Mouse (Mus musculus): ENCODE results near the gene Kcnk3. TPM values are rescaled to one million over a fixed set of nuclear protein-coding genes. Genes with fewer than 3 reads are reported as not detected.

Kcnk3 gene
- polyA plus RNA-seq, 1 experiment, result 0.11 TPM

DNA sequence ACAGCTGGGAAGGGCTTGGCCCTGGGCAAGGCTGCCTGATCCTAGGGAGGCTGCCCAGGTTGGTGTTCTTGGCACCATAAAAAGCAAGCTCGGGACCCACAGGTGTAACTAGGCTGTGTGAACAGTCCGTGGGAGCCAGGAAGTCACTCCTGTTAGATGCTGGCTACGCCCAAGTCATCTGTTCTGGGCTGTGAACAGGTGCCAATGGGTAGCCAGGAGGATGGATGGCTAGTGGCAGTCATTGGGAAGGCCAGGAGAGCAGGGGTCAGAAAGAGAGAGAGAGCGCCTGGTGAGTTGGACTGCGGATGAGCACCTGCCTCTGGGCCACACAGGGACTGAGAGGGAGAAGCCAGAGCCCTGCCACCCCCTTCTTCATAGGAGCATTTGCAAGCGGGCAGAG is 17.7 kb downstream of the Kcnk3 start:
- Histone ChIP-seq H3K36me3 (ENCODE audit: control insufficient read depth, insufficient read depth) (no peaks in the 10 kb centered on the region), H3K4me2 (ENCODE audit: low read depth) (no peak overlapping the region), H3K27me3 (ENCODE audit: control insufficient read depth, insufficient read depth, insufficient read length) (peaks cover 64% of the 10 kb centered on the region), H3K79me2 (ENCODE audit: control insufficient read depth, insufficient read depth) (no peaks in the 10 kb centered on the region), H3K4me3 (no peak overlapping the region), H3ac (ENCODE audit: control insufficient read depth, insufficient read length) (no peak overlapping the region)
- no peak for TF ChIP-seq REST (IDR thresholded peaks at IDR 0.05; ENCODE audit: insufficient read depth, insufficient read length)
- no peak for TF ChIP-seq TCF12 (IDR thresholded peaks at IDR 0.05; ENCODE audit: insufficient read depth, poor library complexity, severe bottlenecking)
- TF ChIP-seq MYOG (IDR thresholded peaks at IDR 0.05; ENCODE audit: control insufficient read depth in 1 of 3, insufficient read depth in 1 of 3, insufficient read length in 2 of 3, low read depth in 2 of 3), result no peak
- TF ChIP-seq MYOD1 (IDR thresholded peaks at IDR 0.05; ENCODE audit: control insufficient read depth in 1 of 3, insufficient read length in 2 of 3, low read depth in 2 of 3), result no peak
- TF ChIP-seq TCF3 (IDR thresholded peaks at IDR 0.05; ENCODE audit: insufficient read length, low read depth), result no peak
- no peak for TF ChIP-seq E2F4 (IDR thresholded peaks at IDR 0.05; ENCODE audit: insufficient read depth)
- no peak for TF ChIP-seq SRF (IDR thresholded peaks at IDR 0.05; ENCODE audit: control insufficient read depth, insufficient read length, low read depth)
- TF ChIP-seq CEBPB (IDR thresholded peaks at IDR 0.05; ENCODE audit: insufficient read depth, poor library complexity, severe bottlenecking), result no peak
- no peak for TF ChIP-seq POLR2A (IDR thresholded peaks at IDR 0.05; ENCODE audit: insufficient read length, low read depth)
- TF ChIP-seq MAX (IDR thresholded peaks at IDR 0.05; ENCODE audit: low read depth), result no peak
- no peak for TF ChIP-seq USF1 (IDR thresholded peaks at IDR 0.05; ENCODE audit: low read depth)
- no peak for TF ChIP-seq POLR2AphosphoS2 (IDR thresholded peaks at IDR 0.05; ENCODE audit: insufficient read length, low read depth)

DNA sequence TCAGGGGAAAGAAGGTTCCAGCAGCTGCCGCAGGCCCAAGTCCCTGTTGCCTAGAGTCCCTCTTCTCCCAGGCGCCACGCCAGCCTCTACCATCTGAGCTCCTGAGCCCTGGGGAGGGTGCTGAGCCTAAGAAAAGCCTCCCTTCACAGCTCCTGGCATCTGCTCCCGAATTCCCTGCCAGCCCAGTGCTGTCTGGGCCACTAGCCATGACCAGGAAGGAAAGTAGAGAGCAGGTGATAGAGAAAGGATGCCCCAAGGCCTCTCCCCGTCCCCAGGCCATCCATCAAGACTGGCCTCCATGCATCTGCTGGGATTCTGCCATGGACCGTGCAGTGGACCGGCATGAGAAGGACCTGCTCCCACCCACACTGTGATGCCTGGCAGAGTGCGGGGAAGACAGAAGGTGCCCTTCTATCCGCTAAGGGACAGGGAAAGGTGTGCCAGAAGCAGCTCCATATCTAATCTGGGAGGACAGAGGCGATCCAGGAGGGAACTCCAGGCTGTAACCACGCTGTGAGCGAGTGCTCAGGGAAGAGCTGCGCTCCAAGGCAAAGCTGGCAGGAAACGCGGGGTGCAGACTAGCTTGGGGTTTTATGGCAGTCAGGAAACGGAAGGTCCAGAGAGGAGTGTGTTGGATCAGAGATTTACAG is 18.6 kb downstream of the Kcnk3 start:
- no peak overlapping the region for H3K4me3 ChIP-seq
- no peaks in the 10 kb centered on the region for H3K79me2 ChIP-seq (ENCODE audit: control insufficient read depth, insufficient read depth)
- no peak overlapping the region for H3K4me2 ChIP-seq (ENCODE audit: low read depth)
- H3K36me3 ChIP-seq (ENCODE audit: control insufficient read depth, insufficient read depth), result no peaks in the 10 kb centered on the region
- TF ChIP-seq SRF (IDR thresholded peaks at IDR 0.05; ENCODE audit: control insufficient read depth, insufficient read length, low read depth), result no peak
- TF ChIP-seq TCF3 (IDR thresholded peaks at IDR 0.05; ENCODE audit: insufficient read length, low read depth), result no peak
- no peak overlapping the region for H3ac ChIP-seq (ENCODE audit: control insufficient read depth, insufficient read length)
- peaks cover 69% of the 10 kb centered on the region for H3K27me3 ChIP-seq (ENCODE audit: control insufficient read depth, insufficient read depth, insufficient read length)

DNA sequence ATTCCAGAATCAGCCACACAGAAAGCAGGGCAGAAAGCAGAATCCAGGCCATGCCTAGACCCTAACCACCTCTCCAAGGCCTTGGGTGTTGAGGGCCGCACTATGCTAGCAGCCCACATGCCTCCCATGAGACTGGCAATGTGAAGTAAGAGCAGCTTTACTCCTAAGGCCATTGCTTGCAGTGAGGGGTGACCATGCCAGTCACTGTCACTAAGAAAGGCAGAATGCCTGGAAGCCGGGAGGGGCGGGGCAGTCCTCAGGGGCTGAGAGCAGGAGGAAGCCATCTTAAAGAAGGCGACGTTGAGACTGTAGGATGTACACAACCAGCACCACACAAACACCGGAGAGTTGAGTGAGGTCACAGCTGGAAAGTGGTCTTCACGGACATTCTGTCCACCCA is 21.1 kb downstream of the Kcnk3 start:
- TF ChIP-seq MAX (IDR thresholded peaks at IDR 0.05; ENCODE audit: low read depth), result no peak
- TF ChIP-seq POLR2A (IDR thresholded peaks at IDR 0.05; ENCODE audit: insufficient read length, low read depth), result no peak
- no peak for TF ChIP-seq MYOD1 (IDR thresholded peaks at IDR 0.05; ENCODE audit: control insufficient read depth in 1 of 3, insufficient read length in 2 of 3, low read depth in 2 of 3)
- TF ChIP-seq TCF12 (IDR thresholded peaks at IDR 0.05; ENCODE audit: insufficient read depth, poor library complexity, severe bottlenecking), result no peak
- no peak for TF ChIP-seq REST (IDR thresholded peaks at IDR 0.05; ENCODE audit: insufficient read depth, insufficient read length)
- TF ChIP-seq SRF (IDR thresholded peaks at IDR 0.05; ENCODE audit: control insufficient read depth, insufficient read length, low read depth), result no peak
- TF ChIP-seq CEBPB (IDR thresholded peaks at IDR 0.05; ENCODE audit: insufficient read depth, poor library complexity, severe bottlenecking), result no peak
- TF ChIP-seq POLR2AphosphoS2 (IDR thresholded peaks at IDR 0.05; ENCODE audit: insufficient read length, low read depth), result no peak

DNA sequence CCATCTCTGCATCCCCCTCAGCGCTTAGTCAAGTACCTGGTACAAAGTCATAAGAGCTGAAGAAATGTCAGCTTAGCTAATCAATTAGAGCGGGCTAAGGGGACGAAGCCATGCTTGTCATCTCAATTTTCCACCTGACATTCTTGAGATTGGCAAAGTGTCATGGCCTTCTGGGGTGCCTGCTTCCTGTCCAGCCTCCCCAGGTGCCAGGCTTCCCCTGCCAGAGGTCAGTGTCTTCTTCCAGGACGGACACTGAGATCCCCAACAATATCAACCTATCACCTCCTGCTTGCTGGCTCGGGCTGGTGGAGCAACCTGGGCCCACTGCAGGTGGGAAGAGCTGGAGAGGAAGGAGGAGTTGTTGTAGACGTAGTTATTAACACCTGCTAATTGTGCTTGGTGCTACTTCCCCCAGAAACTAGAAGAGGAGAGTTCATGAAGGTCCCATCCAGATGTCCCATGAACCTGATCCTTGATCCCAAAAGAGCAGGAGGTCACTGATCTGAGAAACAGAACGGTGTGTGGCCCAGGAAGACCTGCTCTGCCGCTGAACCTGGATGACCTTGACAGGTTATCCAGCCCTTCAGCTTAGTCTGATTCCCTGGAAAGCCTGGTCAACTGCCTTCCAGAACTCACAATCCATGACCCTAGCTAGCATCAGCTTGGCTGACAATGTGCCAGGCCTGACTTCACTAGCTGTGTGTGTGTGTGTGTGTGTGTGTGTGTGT is 22.1 kb downstream of the Kcnk3 start:
- H3K4me3 ChIP-seq, result no peak overlapping the region
- peaks cover 57% of the 10 kb centered on the region for H3K27me3 ChIP-seq (ENCODE audit: control insufficient read depth, insufficient read depth, insufficient read length)
- H3K4me2 ChIP-seq (ENCODE audit: low read depth), result no peak overlapping the region
- no peaks in the 10 kb centered on the region for H3K79me2 ChIP-seq (ENCODE audit: control insufficient read depth, insufficient read depth)
- TF ChIP-seq MYOD1 (IDR thresholded peaks at IDR 0.05; ENCODE audit: control insufficient read depth in 1 of 3, insufficient read length in 2 of 3, low read depth in 2 of 3) (no peak), SRF (IDR thresholded peaks at IDR 0.05; ENCODE audit: control insufficient read depth, insufficient read length, low read depth) (no peak), POLR2A (IDR thresholded peaks at IDR 0.05; ENCODE audit: insufficient read length, low read depth) (no peak), MAX (IDR thresholded peaks at IDR 0.05; ENCODE audit: low read depth) (no peak), POLR2AphosphoS2 (IDR thresholded peaks at IDR 0.05; ENCODE audit: insufficient read length, low read depth) (no peak), CEBPB (IDR thresholded peaks at IDR 0.05; ENCODE audit: insufficient read depth, poor library complexity, severe bottlenecking) (no peak), TCF12 (IDR thresholded peaks at IDR 0.05; ENCODE audit: insufficient read depth, poor library complexity, severe bottlenecking) (no peak), MYOG (IDR thresholded peaks at IDR 0.05; ENCODE audit: control insufficient read depth in 1 of 3, insufficient read depth in 1 of 3, insufficient read length in 2 of 3, low read depth in 2 of 3) (no peak), TCF3 (IDR thresholded peaks at IDR 0.05; ENCODE audit: insufficient read length, low read depth) (no peak), REST (IDR thresholded peaks at IDR 0.05; ENCODE audit: insufficient read depth, insufficient read length) (no peak), E2F4 (IDR thresholded peaks at IDR 0.05; ENCODE audit: insufficient read depth) (no peak), USF1 (IDR thresholded peaks at IDR 0.05; ENCODE audit: low read depth) (no peak)
- H3ac ChIP-seq (ENCODE audit: control insufficient read depth, insufficient read length), result no peak overlapping the region
- no peaks in the 10 kb centered on the region for H3K36me3 ChIP-seq (ENCODE audit: control insufficient read depth, insufficient read depth)

More for the DNA sequence above, 21.1 kb downstream of the Kcnk3 start:
- H3K4me2 ChIP-seq (ENCODE audit: low read depth), result no peak overlapping the region
- no peaks in the 10 kb centered on the region for H3K79me2 ChIP-seq (ENCODE audit: control insufficient read depth, insufficient read depth)
- no peaks in the 10 kb centered on the region for H3K36me3 ChIP-seq (ENCODE audit: control insufficient read depth, insufficient read depth)
- H3K27me3 ChIP-seq (ENCODE audit: control insufficient read depth, insufficient read depth, insufficient read length), result peaks cover 54% of the 10 kb centered on the region
- H3ac ChIP-seq (ENCODE audit: control insufficient read depth, insufficient read length), result no peak overlapping the region
- H3K4me3 ChIP-seq, result no peak overlapping the region
